Mouse (Mus musculus) mature B cell (primary cell): ENCODE results near the gene Exosc7.

ENCODE experiments used
- in situ Hi-C: fragments of 300-500 bp; cut with MboI; formaldehyde crosslinking; loops from 2 replicates; pipeline ENCODE4 v1.14.3; 2019

Gene Exosc7

GRCm38 (mm10) chr9:123112805-123113521 is at the start of gene Exosc7, which contains the start of gene Zdhhc3:
Gene Exosc7, plus strand, starts transcription at chr9:123113215.
Gene Zdhhc3, minus strand, starts transcription at chr9:123113205.
- in situ Hi-C loops: no loop called here

DNA sequence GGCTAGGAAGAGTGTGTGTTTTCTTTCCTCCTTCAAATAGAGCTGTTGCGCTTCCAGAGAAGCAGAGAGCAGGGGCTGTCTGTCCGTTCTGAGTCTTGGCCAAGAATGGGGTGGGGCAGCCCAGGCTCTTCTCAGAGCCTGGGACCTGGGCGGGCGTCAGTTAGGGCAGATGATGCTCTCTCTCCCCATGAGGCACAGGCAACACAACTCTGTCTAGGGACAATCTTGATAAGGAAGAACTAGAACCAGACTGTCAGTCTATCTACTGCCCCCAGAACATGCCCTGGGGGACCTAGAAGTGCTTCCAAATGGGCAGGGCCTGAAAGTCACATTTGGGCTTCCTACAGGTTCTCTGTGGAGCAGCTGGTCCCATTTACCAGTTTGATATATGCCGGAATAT is 33.9 kb upstream of the Exosc7 start:
- in situ Hi-C loops: no loop called here

- in situ Hi-C loops: no loop called here
Observed at GRCm38 (mm10) chr9:123080355-123080754, 32.7 kb upstream of the Exosc7 start.

DNA sequence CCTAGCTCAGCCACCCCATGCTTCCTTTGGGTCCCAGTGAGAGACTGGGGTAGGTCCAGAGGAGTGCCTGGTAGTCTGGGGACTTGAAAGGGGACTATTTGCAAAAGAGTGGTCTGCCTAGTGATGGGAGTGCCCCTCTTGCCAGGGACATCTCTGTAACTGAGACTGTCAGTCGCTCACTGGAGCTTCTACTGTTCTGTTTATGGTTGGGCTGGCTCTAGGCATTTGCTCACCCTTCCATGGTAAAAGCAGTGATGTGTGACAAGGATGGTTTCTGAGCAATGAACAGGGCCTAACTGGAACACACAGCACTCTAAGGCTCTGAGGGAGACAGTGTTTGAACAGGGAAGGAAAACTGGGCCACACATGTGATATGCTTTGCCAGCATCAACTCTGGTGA is 32.2 kb upstream of the Exosc7 start:
- in situ Hi-C loops: no loop called here

DNA sequence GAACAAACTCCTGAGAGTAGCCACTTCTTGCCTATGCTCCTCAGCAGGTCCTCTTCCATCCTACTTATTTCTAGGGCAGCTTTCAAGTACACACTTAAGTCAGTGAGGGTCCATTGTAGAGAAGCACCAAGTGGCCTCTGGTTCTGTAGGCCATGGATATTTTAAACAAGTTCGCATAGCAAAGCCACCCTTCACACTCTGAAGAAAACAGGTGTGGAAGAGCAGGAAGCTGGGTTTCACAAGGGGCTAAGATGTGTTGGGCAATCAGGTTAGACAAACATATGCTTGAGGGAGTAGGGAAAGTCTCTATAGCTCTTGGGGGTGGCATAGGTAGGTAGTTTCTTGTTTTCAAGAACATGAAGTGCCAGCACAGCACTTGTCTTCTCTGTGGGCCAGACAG is 27.6 kb upstream of the Exosc7 start:
- in situ Hi-C loops: no loop called here

GRCm38 (mm10) chr9:123087558-123087957 is 25.5 kb upstream of the Exosc7 start:
- in situ Hi-C loops: no loop called here

DNA sequence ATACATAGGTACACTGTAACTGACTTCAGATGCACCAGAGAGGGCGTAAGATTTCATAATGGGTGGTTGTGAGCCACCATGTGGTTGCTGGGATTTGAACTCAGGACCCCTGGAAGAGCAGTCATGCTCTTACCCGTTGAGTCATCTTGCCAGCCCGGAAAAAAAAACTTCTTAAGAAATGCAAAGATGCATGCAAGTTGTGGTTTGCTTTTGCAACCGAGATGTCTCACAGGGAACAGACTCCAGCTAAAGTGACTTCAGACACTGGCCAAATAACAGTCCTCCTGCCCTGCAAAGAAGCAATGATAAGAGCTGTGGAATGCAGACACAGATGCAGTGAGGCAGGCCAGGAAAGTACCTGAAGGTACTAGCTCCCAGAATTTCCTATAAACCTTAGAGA is 22.2 kb upstream of the Exosc7 start:
- in situ Hi-C loops: no loop called here

DNA sequence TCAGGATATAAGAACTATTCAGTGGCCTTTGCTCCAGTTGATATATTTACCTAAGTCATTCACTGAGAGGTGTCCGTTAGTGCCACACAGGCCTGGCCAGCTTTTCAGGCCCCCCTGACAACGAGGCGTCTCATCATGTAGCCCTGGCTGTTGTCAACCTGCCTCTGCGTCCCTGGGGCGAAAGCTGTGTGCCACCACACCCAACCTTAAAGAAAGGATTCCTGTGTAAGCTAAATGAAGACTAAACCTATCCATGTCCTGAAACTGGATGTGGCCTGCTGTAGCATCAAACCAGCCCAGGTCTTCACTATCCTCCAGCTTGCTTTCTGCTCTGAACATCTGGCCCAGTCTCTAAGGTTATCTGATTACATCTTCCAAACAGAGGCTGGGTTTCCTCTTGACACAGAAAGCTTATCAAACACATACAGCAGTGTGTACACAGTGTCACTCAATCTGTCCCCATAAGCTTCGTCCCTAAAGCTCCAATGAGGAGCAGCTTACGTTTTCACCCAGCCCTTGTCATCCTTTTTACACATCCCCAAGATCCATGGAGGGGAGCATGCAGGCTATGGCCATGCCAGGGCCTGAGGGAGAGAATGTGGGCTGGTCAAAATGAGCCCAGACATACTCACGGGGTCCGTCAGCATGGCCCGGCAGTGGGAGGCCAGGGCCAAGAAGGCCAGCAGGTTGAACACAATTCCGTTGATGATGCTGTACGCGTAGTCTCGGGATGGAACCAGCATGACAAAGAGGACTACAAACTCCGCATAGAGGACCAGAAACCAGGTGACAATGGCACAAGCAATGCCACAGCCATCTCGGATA is 13.2 kb upstream of the Exosc7 start:
- in situ Hi-C loops: no loop called here

GRCm38 (mm10) chr9:123103425-123103824 is 9.6 kb upstream of the Exosc7 start:
- in situ Hi-C loops: no loop called here

DNA sequence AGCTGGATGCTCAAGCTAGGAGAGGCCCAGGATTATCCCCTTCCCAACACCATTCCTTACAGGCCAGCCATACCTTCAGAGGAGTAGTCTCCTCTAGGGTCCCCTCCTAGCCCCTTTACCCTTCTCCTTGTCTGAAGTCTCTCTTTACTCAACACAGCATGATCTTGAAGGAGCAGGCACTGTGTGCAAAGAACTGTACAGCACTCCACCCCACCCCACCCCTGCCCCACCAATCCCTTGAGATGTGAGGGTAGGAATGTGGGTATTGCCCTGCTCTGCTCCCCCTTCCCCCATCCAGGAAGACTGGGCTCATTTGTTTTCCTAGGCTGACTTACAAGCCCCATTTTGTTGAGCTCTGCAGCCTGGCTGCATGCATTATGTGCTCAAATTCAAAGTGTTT is 8.7 kb upstream of the Exosc7 start:
- in situ Hi-C loops: no loop called here

DNA sequence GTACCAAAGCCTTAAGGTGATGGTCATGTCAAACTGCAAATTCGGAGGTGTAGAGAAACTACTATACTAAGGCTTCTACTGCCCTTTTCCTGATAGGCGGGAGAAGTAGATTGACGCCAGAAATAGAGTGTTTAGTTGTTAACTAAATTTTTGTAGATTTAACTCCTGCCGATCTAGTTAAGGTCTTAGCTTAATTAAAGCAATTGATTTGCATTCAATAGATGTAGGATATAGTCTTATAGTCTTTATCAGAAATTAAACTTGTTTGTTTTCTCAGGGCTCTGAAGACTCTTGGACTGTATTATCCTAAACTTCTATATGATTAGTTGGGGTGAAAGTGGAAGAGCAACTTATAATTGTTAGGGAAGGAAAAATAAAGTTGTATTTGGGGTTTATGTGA is 5.8 kb upstream of the Exosc7 start:
- in situ Hi-C loops: no loop called here

GRCm38 (mm10) chr9:123109188-123109587 is 3.8 kb upstream of the Exosc7 start:
- in situ Hi-C loops: no loop called here

- in situ Hi-C loops: no loop called here
Observed at GRCm38 (mm10) chr9:123111751-123112221, 1.2 kb upstream of the Exosc7 start.

DNA sequence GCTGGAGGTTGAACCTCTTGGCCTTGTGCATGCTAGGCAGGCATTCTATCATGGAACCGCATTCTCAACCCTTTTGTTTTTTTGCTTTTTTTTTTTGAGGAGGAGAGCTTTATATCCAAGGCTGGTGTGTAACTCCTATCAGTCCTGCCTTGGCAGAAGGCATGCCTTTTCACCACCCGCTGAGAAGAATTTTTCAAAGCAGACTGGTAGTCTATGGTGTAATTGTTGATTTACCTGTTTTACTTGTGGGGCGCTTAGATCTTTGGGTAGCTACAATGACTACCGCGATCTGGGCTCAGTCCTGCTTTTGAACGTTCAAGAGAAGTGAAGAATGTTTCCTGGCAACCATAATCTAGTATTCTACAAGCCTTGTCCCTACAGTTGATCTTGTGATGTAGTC is 916 bp downstream of the Exosc7 start:
- in situ Hi-C loops: no loop called here

DNA sequence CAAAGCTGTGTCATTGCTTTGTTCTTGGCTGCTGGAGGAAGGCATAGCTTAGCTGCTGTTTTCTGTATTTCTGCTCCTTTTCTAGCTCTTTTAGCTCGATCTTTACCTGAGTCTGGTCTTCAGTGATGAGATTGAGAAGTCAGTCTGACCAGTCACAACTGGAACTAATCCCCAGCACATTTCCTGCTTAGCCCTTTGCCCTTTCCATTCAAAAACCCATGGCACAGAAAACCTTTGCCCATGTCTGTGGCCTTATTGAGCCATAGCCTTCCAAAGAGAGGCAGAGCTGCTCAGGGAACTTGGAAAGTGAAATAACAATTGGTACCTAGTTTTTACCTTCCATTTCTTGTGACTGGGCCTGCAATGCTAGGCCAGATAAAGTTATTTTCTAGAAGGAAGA is 2.6 kb downstream of the Exosc7 start:
- in situ Hi-C loops: no loop called here

DNA sequence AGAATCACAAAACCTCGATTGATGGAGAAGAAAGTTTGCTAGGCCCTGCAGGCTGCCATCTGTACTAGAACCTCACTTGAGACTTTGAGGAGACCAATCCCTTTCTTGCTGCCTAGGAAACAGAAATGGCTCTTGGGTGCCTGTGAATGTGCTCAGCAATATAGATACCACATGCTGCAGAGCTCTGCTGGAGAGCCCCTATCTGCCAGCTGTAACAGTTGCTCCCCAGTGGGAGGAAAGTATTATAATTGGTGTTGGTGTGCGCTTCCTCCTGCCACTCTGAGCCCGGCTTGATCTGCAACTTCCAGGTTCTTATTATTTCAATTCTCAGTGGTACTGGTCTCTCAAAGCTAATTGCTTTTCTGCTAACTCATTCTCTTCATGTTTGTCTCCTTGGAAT is 10.0 kb downstream of the Exosc7 start:
- in situ Hi-C loops: no loop called here

GRCm38 (mm10) chr9:123123571-123124412 is 10.8 kb downstream of the Exosc7 start:
- in situ Hi-C loops: no loop called here

GRCm38 (mm10) chr9:123124413-123124981 is 11.5 kb downstream of the Exosc7 start:
- in situ Hi-C loops: no loop called here

DNA sequence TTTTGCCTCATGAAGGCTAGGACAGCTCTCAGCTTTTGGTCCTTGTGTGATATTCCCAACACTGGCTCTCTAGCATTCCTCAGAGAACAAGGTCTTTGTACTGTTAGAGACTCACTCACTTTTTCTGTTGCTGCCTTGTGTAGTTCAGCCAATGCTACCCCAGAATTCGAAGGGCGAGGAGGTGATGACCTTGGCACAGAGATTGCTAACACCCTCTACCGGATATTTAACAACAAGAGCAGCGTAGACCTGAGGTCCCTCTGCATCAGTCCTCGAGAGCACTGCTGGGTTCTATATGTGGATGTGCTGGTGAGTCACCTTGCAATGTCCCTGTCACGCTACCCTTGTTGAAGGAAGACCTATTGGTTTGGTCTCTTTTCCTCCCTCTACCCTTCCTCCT is 14.6 kb downstream of the Exosc7 start:
- in situ Hi-C loops: no loop called here

- in situ Hi-C loops: no loop called here
Observed at GRCm38 (mm10) chr9:123132994-123133393, 20.0 kb downstream of the Exosc7 start.

GRCm38 (mm10) chr9:123136953-123137682 is 24.1 kb downstream of the Exosc7 start:
- in situ Hi-C loops: no loop called here
